13 mouse cellular contexts compared by ENCODE assay signal in genomic region chr11:100320701-100321410, GRCm38 (mm10). TPM values are rescaled to one million over a fixed set of nuclear protein-coding genes. Genes with fewer than 3 reads are reported as not detected.
DNase-seq lines count a peak whose midpoint lies in the region; ATAC-seq and TF ChIP-seq lines count a peak whose summit lies in the region.
"Not testable (repeated sequence)": the region's sequence is repeated elsewhere in the genome, so short reads cannot be mapped to it uniquely, and the experiment has no call there.
"Had no signal": no experiment of that assay in that cellular context is flagged by ENCODE, and none has a peak within 500 bp of the region (broad histone marks: within the 10 kb centered on the region; RNA-seq: fewer than 3 reads in every experiment).

No protein-coding gene starts in this region.

- H3K9me3 ChIP-seq in forebrain, embryonic 13.5 days (replicated peaks); heart, postnatal 0 days (replicated peaks; ENCODE audit: control insufficient read depth, low read length); kidney, embryonic 14.5 days (ENCODE audit: control insufficient read depth, low read length); liver, embryonic 13.5 days (replicated peaks); midbrain, embryonic 13.5 days: not testable (repeated sequence)

- TF ChIP-seq POLR2A in cerebellum, adult 2 months (IDR thresholded peaks at IDR 0.05; ENCODE audit: borderline replicate concordance, insufficient read depth, low read length) = not testable (repeated sequence)

- not testable (repeated sequence) for TF ChIP-seq CTCF in cerebellum, adult 2 months (IDR thresholded peaks at IDR 0.05; ENCODE audit: borderline replicate concordance, insufficient read depth, low read depth, low read length); heart, postnatal 0 days (IDR thresholded peaks at IDR 0.05; ENCODE audit: low read depth)

- not testable (repeated sequence) for TF ChIP-seq EP300 in heart, postnatal 0 days (IDR thresholded peaks at IDR 0.05; ENCODE audit: low read depth)

- not testable (repeated sequence) for H3K4me1 ChIP-seq in cerebellum, adult 2 months (ENCODE audit: control insufficient read depth, insufficient read depth, low read length); heart, postnatal 0 days (ENCODE audit: control insufficient read depth, insufficient read depth); kidney, embryonic 14.5 days (ENCODE audit: control insufficient read depth, insufficient read depth, low read length)
- H3K4me1 ChIP-seq in forebrain, embryonic 13.5 days = peaks cover 13% of the 10 kb centered on the region
- peaks cover 37% of the 10 kb centered on the region for H3K4me1 ChIP-seq in liver, embryonic 13.5 days (replicated peaks)
- peaks cover 19% of the 10 kb centered on the region for H3K4me1 ChIP-seq in midbrain, embryonic 13.5 days (replicated peaks)

- DNase-seq in A20 (ENCODE audit: low read depth, low spot score) = peak; percentile 19
- DNase-seq in cerebellum, adult 2 months; heart, postnatal 0 days (ENCODE audit: low spot score); liver, embryonic 13.5 days: not testable (repeated sequence)
- peak; percentile 43 for DNase-seq in splenic B cell, adult 2 months (ENCODE audit: low read depth, low spot score)

- H3K4me2 ChIP-seq in forebrain, embryonic 13.5 days = peak overlapping the region; percentile 85
- peak overlapping the region; percentile 85 for H3K4me2 ChIP-seq in heart, postnatal 0 days (ENCODE audit: low read depth, low read length)
- H3K4me2 ChIP-seq in kidney, embryonic 14.5 days (replicated peaks; ENCODE audit: low read depth, low read length) = peak overlapping the region; percentile 74
- peak overlapping the region; percentile 82 for H3K4me2 ChIP-seq in liver, embryonic 13.5 days
- peak overlapping the region; percentile 90 for H3K4me2 ChIP-seq in midbrain, embryonic 13.5 days (replicated peaks)

- peak; percentile 5; the same call in 1 of the 2 replicates for ATAC-seq in forebrain, embryonic 13.5 days
- not testable (repeated sequence) for ATAC-seq in heart, postnatal 0 days (ENCODE audit: insufficient read depth, low read depth); kidney, embryonic 14.5 days (ENCODE audit: low FRiP score, low TSS enrichment); liver, embryonic 13.5 days (ENCODE audit: low read depth)
- peak; percentile 1; the same call in 1 of the 2 replicates for ATAC-seq in midbrain, embryonic 13.5 days

- H3K4me3 ChIP-seq in cerebellum, adult 2 months (replicated peaks; ENCODE audit: insufficient read depth, low read depth, low read length) = peak overlapping the region; percentile 80
- H3K4me3 ChIP-seq in forebrain, embryonic 13.5 days = peak overlapping the region; percentile 75
- peak overlapping the region; percentile 80 for H3K4me3 ChIP-seq in heart, postnatal 0 days (ENCODE audit: low read depth, low read length)
- H3K4me3 ChIP-seq in kidney, embryonic 14.5 days (ENCODE audit: low read length) = peak overlapping the region; percentile 84
- H3K4me3 ChIP-seq in liver, embryonic 13.5 days (replicated peaks) = peak overlapping the region; percentile 85
- peak overlapping the region; percentile 78 for H3K4me3 ChIP-seq in midbrain, embryonic 13.5 days (replicated peaks)

- H3K36me3 ChIP-seq in forebrain, embryonic 13.5 days (ENCODE audit: poor library complexity, severe bottlenecking) = peaks cover 23% of the 10 kb centered on the region
- H3K36me3 ChIP-seq in heart, postnatal 0 days (replicated peaks; ENCODE audit: control insufficient read depth, insufficient read depth, low read length) = peaks cover 23% of the 10 kb centered on the region
- peaks cover 18% of the 10 kb centered on the region for H3K36me3 ChIP-seq in kidney, embryonic 14.5 days (ENCODE audit: control insufficient read depth, insufficient read depth, low read length)
- peaks cover 25% of the 10 kb centered on the region for H3K36me3 ChIP-seq in liver, embryonic 13.5 days
- H3K36me3 ChIP-seq in midbrain, embryonic 13.5 days = peaks cover 19% of the 10 kb centered on the region
- H3K36me3 ChIP-seq in splenic B cell, adult 2 months (ENCODE audit: control insufficient read depth, insufficient read depth, low read length, poor library complexity, severe bottlenecking) = not testable (repeated sequence)

- not testable (repeated sequence) for H3K27ac ChIP-seq in cerebellum, adult 2 months (ENCODE audit: insufficient read depth, low read length)
- peak overlapping the region; percentile 95 for H3K27ac ChIP-seq in forebrain, embryonic 13.5 days
- peak overlapping the region; percentile 98 for H3K27ac ChIP-seq in heart, postnatal 0 days (ENCODE audit: low read depth)
- H3K27ac ChIP-seq in kidney, embryonic 14.5 days (ENCODE audit: low read depth, low read length) = peak overlapping the region; percentile 98
- H3K27ac ChIP-seq in liver, embryonic 13.5 days = peak overlapping the region; percentile 98
- peak overlapping the region; percentile 98 for H3K27ac ChIP-seq in midbrain, embryonic 13.5 days

- peak overlapping the region; percentile 95 for H3K9ac ChIP-seq in forebrain, embryonic 13.5 days
- H3K9ac ChIP-seq in heart, postnatal 0 days (replicated peaks; ENCODE audit: low read depth, low read length) = peak overlapping the region; percentile 92
- peak overlapping the region; percentile 97 for H3K9ac ChIP-seq in kidney, embryonic 14.5 days (ENCODE audit: low read depth, low read length)
- peak overlapping the region; percentile 98 for H3K9ac ChIP-seq in liver, embryonic 13.5 days
- peak overlapping the region; percentile 96 for H3K9ac ChIP-seq in midbrain, embryonic 13.5 days (replicated peaks)

- not testable (repeated sequence) for H3K27me3 ChIP-seq in cerebellum, adult 2 months (ENCODE audit: control insufficient read depth, insufficient read depth, low read length); forebrain, embryonic 13.5 days; heart, postnatal 0 days (ENCODE audit: control insufficient read depth, insufficient read depth, low read length); kidney, embryonic 14.5 days (ENCODE audit: control insufficient read depth, insufficient read depth, low read length); liver, embryonic 13.5 days; midbrain, embryonic 13.5 days; splenic B cell, adult 2 months (ENCODE audit: control insufficient read depth, insufficient read depth, low read length, poor library complexity, severe bottlenecking)

- 9% methylated on average over 11 of the region's 11 CpGs for WGBS in cerebellum, adult 2 months
- 16% methylated on average over 11 of the region's 11 CpGs for WGBS in forebrain, embryonic 13.5 days
- 15% methylated on average over 10 of the region's 11 CpGs for WGBS in heart, postnatal 0 days
- WGBS in kidney, embryonic 14.5 days = 17% methylated on average over 11 of the region's 11 CpGs
- WGBS in liver, embryonic 13.5 days (ENCODE audit: insufficient replicate concordance) = 11% methylated on average over 11 of the region's 11 CpGs
- 18% methylated on average over 11 of the region's 11 CpGs for WGBS in midbrain, embryonic 13.5 days

RNA-seq across cellular contexts. Expression of gene Eif1, which starts 1.2 kb away (rescaled TPM):
- polyA plus RNA-seq in cerebellum, adult 2 months (2012; rRNA removed) = 430 and 502 TPM in 2 replicates
- polyA plus RNA-seq in forebrain, embryonic 13.5 days (2015; fragmentation: Nextera tagmentation; extraction: Ambion mirVana) = 1,595 and 1,677 TPM in 2 replicates
- total RNA-seq in heart, postnatal 0 days (2014; rRNA removed; ENCODE audit: low replicate concordance) = 64.1 and 105 TPM in 2 replicates
- 1,927 and 2,123 TPM in 2 replicates for polyA plus RNA-seq in heart, postnatal 0 days (2015; fragmentation: Nextera tagmentation; extraction: Ambion mirVana)
- 1,744 and 1,749 TPM in 2 replicates for polyA plus RNA-seq in kidney, embryonic 14.5 days (2014; fragmentation: Nextera tagmentation; extraction: Ambion mirVana)
- polyA plus RNA-seq in liver, embryonic 13.5 days (2015; fragmentation: Nextera tagmentation; extraction: Ambion mirVana) = 1,883 and 1,943 TPM in 2 replicates
- 1,443 and 1,564 TPM in 2 replicates for polyA plus RNA-seq in midbrain, embryonic 13.5 days (2015; fragmentation: Nextera tagmentation; extraction: Ambion mirVana)

RNA-seq across cellular contexts. Expression of gene Gast, which starts 13.4 kb away (rescaled TPM):
- not detected in 2 replicates for polyA plus RNA-seq in cerebellum, adult 2 months (2012; rRNA removed)
- 0.56 and 0.89 TPM in 2 replicates for polyA plus RNA-seq in forebrain, embryonic 13.5 days (2015; fragmentation: Nextera tagmentation; extraction: Ambion mirVana)
- total RNA-seq in heart, postnatal 0 days (2014; rRNA removed; ENCODE audit: low replicate concordance) = not detected in 2 replicates
- not detected in 2 replicates for polyA plus RNA-seq in heart, postnatal 0 days (2015; fragmentation: Nextera tagmentation; extraction: Ambion mirVana)
- polyA plus RNA-seq in kidney, embryonic 14.5 days (2014; fragmentation: Nextera tagmentation; extraction: Ambion mirVana) = not detected in 2 replicates
- polyA plus RNA-seq in liver, embryonic 13.5 days (2015; fragmentation: Nextera tagmentation; extraction: Ambion mirVana) = not detected in 2 replicates
- 1.2 and 2.5 TPM in 2 replicates for polyA plus RNA-seq in midbrain, embryonic 13.5 days (2015; fragmentation: Nextera tagmentation; extraction: Ambion mirVana)
- total RNA-seq: heart, postnatal 25 days; left cerebral cortex, postnatal 14 days had no signal
- polyA plus RNA-seq: activated CD4-positive, CD25-positive, alpha-beta regulatory T cell, adult 4 months; CD4-positive, CD25-positive, alpha-beta regulatory T cell, adult 4 months; large intestine, adult 2 months had no signal

RNA-seq across cellular contexts. Expression of gene Hap1, which starts 35.1 kb away (rescaled TPM):
- 105 and 107 TPM in 2 replicates for polyA plus RNA-seq in cerebellum, adult 2 months (2012; rRNA removed)
- polyA plus RNA-seq in forebrain, embryonic 13.5 days (2015; fragmentation: Nextera tagmentation; extraction: Ambion mirVana) = 93.7 and 98.5 TPM in 2 replicates
- 3.5 and 5.7 TPM in 2 replicates for total RNA-seq in heart, postnatal 0 days (2014; rRNA removed; ENCODE audit: low replicate concordance)
- 2.0 TPM in 2 replicates for polyA plus RNA-seq in heart, postnatal 0 days (2015; fragmentation: Nextera tagmentation; extraction: Ambion mirVana)
- polyA plus RNA-seq in kidney, embryonic 14.5 days (2014; fragmentation: Nextera tagmentation; extraction: Ambion mirVana) = 6.0 and 6.3 TPM in 2 replicates
- polyA plus RNA-seq in liver, embryonic 13.5 days (2015; fragmentation: Nextera tagmentation; extraction: Ambion mirVana) = 0.37 and 0.50 TPM in 2 replicates
- 137 and 168 TPM in 2 replicates for polyA plus RNA-seq in midbrain, embryonic 13.5 days (2015; fragmentation: Nextera tagmentation; extraction: Ambion mirVana)

RNA-seq across cellular contexts. Expression of gene Krt42, which starts 51.2 kb away (rescaled TPM):
- not detected in 2 replicates for polyA plus RNA-seq in cerebellum, adult 2 months (2012; rRNA removed)
- not detected in 2 replicates for polyA plus RNA-seq in forebrain, embryonic 13.5 days (2015; fragmentation: Nextera tagmentation; extraction: Ambion mirVana)
- not detected in 2 replicates for total RNA-seq in heart, postnatal 0 days (2014; rRNA removed; ENCODE audit: low replicate concordance)
- not detected in 2 replicates for polyA plus RNA-seq in heart, postnatal 0 days (2015; fragmentation: Nextera tagmentation; extraction: Ambion mirVana)
- not detected in 2 replicates for polyA plus RNA-seq in kidney, embryonic 14.5 days (2014; fragmentation: Nextera tagmentation; extraction: Ambion mirVana)
- polyA plus RNA-seq in liver, embryonic 13.5 days (2015; fragmentation: Nextera tagmentation; extraction: Ambion mirVana) = not detected in 2 replicates
- not detected in 2 replicates for polyA plus RNA-seq in midbrain, embryonic 13.5 days (2015; fragmentation: Nextera tagmentation; extraction: Ambion mirVana)
- total RNA-seq: heart, postnatal 25 days; left cerebral cortex, postnatal 14 days had no signal
- polyA plus RNA-seq: activated CD4-positive, CD25-positive, alpha-beta regulatory T cell, adult 4 months; CD4-positive, CD25-positive, alpha-beta regulatory T cell, adult 4 months; large intestine, adult 2 months had no signal

Comparison
In these comparisons a context has a peak if more than half of its experiments do, and no peak if none do; other contexts are left out.
1. RNA of gene Hap1, which starts 35.1 kb away (polyA plus RNA-seq): 137 to 168 TPM in midbrain, embryonic 13.5 days, 105 to 107 TPM in cerebellum, adult 2 months and 93.7 to 98.5 TPM in forebrain, embryonic 13.5 days; 6.0 to 6.3 TPM in kidney, embryonic 14.5 days, 2.0 TPM in heart, postnatal 0 days and 0.37 to 0.50 TPM in liver, embryonic 13.5 days; every median in the first group is over 10 times any median in the second.
2. Peak in every context shown above with its lines, with median percentiles within 50 percentile points of each other: H3K4me3 ChIP-seq, H3K4me2 ChIP-seq and H3K9ac ChIP-seq.